Mouse (Mus musculus) layer of hippocampus, adult 2 months (tissue): ENCODE data around the gene Mug1. TPM values are rescaled to one million over a fixed set of nuclear protein-coding genes. Genes with fewer than 3 reads are reported as not detected.
"Not testable (repeated sequence)": the region's sequence is repeated elsewhere in the genome, so short reads cannot be mapped to it uniquely, and the experiment has no call there.

Source experiments
- DNase-seq, 2 experiments: peaks; one replicate each; pipeline ENCODE4 v3.0.0; 2022; ENCODE audit warnings: low spot score in 2 of 2
- H3K27ac ChIP-seq: fragments of 200-600 bp; 2 replicates; pipeline ENCODE4 v1.8.1; 2022
- H3K4me3 ChIP-seq: fragments of 200-600 bp; 2 replicates; pipeline ENCODE4 v1.8.1; 2022; ENCODE audit warnings: mild to moderate bottlenecking
- CTCF ChIP-seq: fragments of 200-600 bp; conservative IDR thresholded peaks from 2 replicates; pipeline ENCODE4 v1.8.1; 2022; ENCODE audit warnings: antibody characterized with exemption, mild to moderate bottlenecking, moderate library complexity
- long read RNA-seq, 2 experiments: library from polyadenylated mRNA; stranded (forward); transcript quantifications; one replicate each; pipeline ENCODE4 v2.0.0; 2021; ENCODE audit warnings: borderline mapping rate in 2 of 2
- total RNA-seq, 2 experiments: library from RNA; stranded (reverse); gene quantifications; 2 replicates each; pipeline ENCODE4 v1.2.3; 2021

Mug1 gene
- not detected for total RNA-seq
- long read RNA-seq, experiment 1 = 0 reads
- long read RNA-seq, experiment 2 = 0 reads

DNA sequence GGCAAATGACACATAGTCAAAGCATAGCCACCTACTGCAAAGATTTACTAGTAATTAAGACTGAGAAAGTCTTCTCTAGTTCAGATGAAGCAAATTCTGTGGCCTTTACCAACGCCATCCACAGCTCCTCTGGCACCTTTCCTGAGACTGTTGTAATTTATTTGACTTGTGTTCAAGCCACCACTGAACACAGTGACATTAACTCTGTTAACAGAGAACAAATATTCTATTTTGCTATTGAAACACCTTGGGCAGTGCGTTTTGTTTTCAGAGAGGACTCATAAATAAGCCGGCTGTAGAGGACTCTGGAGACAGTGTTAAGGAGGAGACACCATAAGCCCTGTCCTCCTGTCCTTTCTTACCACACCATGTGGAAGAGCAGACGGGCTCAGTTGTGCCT is at the start of gene Mug1:
Mug1 (plus strand) TSS at position 271 of the 400 bp plus-strand sequence.
- DNase-seq, H3K4me3 ChIP-seq, H3K27ac ChIP-seq: not testable (repeated sequence)

DNA sequence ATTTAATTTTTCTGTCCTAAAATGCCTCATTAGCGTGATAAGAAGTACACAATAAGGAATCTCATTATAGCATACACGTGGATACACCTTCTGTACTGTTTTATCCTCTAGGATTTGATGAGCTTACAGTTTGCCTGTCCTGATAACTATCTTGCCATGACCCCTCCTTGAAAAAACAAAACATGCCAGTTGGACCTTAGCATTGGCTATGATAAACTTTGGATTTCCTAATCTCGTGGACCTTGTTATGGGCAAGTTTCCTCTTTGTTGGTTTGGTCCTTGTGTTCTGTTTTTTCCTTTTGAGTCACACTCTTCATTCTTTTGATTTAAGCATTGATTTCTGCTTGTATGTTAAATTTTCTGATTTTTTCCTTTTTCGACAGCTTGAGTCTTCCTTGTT is 10.3 kb upstream of the Mug1 start:
- H3K4me3 ChIP-seq = no peak overlapping the region
- no peak for DNase-seq
- TF ChIP-seq CTCF = no peak
- H3K27ac ChIP-seq = no peak overlapping the region

DNA sequence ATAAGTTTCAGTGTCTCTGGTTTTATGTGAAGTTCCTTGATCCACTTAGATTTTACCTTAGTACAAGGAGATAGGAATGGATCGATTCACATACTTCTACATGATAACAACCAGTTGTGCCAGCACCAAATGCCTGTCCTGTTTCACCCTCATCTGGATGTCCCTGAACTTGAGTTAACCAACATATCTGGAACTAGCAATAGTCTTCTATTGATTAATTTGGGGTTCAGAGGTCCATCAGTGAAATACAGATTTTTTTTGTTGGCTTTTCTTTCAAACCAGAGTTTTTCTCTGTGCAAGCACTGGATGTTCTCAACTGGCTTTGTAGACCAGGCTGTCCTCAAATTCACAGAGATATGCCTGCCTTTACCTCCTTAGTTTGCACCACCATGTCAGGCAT is 2.0 kb upstream of the Mug1 start:
- TF ChIP-seq CTCF = no peak
- DNase-seq = no peak
- Histone ChIP-seq H3K27ac (no peak overlapping the region), H3K4me3 (no peak overlapping the region)

DNA sequence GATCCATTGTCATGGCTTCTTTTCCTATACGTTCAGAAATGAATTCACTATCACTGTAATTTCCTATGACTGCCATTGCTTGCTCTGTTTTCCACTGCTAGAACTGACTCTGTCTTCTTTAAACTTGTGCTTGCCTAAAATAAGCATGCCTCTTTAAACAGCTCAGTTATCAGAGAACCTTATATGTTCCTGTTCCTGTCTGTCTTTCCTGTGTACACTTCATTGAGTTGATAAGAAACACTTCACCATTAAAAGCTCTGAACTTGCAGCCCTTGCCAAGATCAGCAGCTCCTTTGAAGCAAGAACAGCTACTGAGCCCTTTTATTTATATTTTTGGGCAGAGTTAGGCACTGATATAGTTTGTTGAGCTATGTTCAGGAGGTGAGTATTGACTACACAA is 10.0 kb downstream of the Mug1 start:
- DNase-seq = no peak
- no peak overlapping the region for H3K4me3 ChIP-seq
- TF ChIP-seq CTCF = no peak
- H3K27ac ChIP-seq = no peak overlapping the region

Other genes with a start within 250 kb of the Mug1 start
- 1 to 10 TPM; 3.5 to 4.4 TPM for gene A2m, start 203.2 kb upstream of the Mug1 start, total RNA-seq
- gene Gm7298, start 105.6 kb upstream of the Mug1 start, total RNA-seq = not detected
- not detected for gene Mug2, start 168.2 kb downstream of the Mug1 start, total RNA-seq